In the genomic region with DNA sequence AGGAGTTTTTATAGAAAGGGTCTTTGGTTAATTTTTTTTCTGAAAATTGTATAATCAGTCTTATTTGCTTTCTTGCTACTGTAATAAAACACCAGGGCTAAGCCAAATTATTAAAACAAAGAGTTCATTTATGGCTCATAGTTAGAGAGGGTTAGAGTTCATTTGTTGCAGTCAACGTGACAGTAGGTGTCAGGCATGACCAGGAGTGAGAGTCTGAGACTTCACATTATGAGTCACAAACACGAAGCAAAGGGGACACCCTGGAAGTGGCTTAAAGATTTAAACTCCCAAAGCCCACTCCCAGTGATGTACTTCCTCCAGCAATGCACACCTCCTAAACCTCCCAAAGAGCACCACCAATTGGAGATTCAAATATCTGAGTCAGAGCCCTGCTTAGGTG, we compare ENCODE assay signal across 30 mouse cellular contexts.
"Had no signal": no experiment of that assay in that cellular context is flagged by ENCODE, and none has a peak within 500 bp of the region (broad histone marks: within the 10 kb centered on the region; RNA-seq: fewer than 3 reads in every experiment).

No protein-coding gene starts in this region.

- H3K27ac ChIP-seq: heart, embryonic 10.5 days; heart, embryonic 13.5 days; heart, embryonic 15.5 days; hindbrain, embryonic 10.5 days; hindbrain, embryonic 12.5 days; hindbrain, embryonic 13.5 days; hindbrain, embryonic 14.5 days; hindbrain, embryonic 15.5 days; hindbrain, postnatal 0 days; intestine, embryonic 15.5 days; kidney, embryonic 15.5 days; kidney, postnatal 0 days; layer of hippocampus, adult 2 months; left cerebral cortex, adult 2 months had no signal

- H3K4me2 ChIP-seq: heart, embryonic 11.5 days; heart, embryonic 12.5 days; heart, embryonic 13.5 days; heart, embryonic 15.5 days; hindbrain, embryonic 12.5 days; hindbrain, embryonic 13.5 days; hindbrain, embryonic 14.5 days; hindbrain, embryonic 15.5 days; intestine, embryonic 15.5 days; kidney, embryonic 15.5 days had no signal

- H3K27me3 ChIP-seq: heart, embryonic 12.5 days; heart, embryonic 13.5 days; heart, embryonic 15.5 days; hindbrain, embryonic 12.5 days; hindbrain, embryonic 15.5 days; intestine, embryonic 15.5 days had no signal

- H3K9ac ChIP-seq: heart, embryonic 12.5 days; heart, embryonic 13.5 days; heart, embryonic 15.5 days; hindbrain, embryonic 12.5 days; hindbrain, embryonic 13.5 days; hindbrain, embryonic 14.5 days; hindbrain, embryonic 15.5 days; intestine, embryonic 15.5 days; kidney, embryonic 15.5 days had no signal

- DNase-seq: heart, postnatal 10 days; heart, postnatal 36 days; heart, postnatal 4 days; kidney, adult 11 months; kidney, adult 18-20 months; kidney, adult 2 months; kidney, adult 8-10 months; kidney, adult 9 months; kidney, postnatal 10 days; kidney, postnatal 14 days; kidney, postnatal 36 days; kidney, postnatal 4 days; layer of hippocampus, adult 9-11 months; layer of hippocampus, postnatal 36 days had no signal

- H3K4me1 ChIP-seq: heart, embryonic 13.5 days; heart, embryonic 15.5 days; intestine, embryonic 15.5 days; kidney, embryonic 15.5 days had no signal

- H3K36me3 ChIP-seq: heart, embryonic 10.5 days; heart, embryonic 12.5 days; heart, embryonic 13.5 days; heart, embryonic 15.5 days; hindbrain, embryonic 10.5 days; hindbrain, embryonic 12.5 days; hindbrain, embryonic 13.5 days; hindbrain, embryonic 15.5 days; intestine, embryonic 15.5 days; kidney, embryonic 15.5 days had no signal

- H3K9me3 ChIP-seq: heart, embryonic 10.5 days; heart, embryonic 12.5 days; heart, embryonic 13.5 days; heart, embryonic 15.5 days; hindbrain, embryonic 10.5 days; hindbrain, embryonic 12.5 days; hindbrain, embryonic 13.5 days; hindbrain, embryonic 15.5 days; intestine, embryonic 15.5 days; kidney, embryonic 15.5 days had no signal

- H3K4me3 ChIP-seq: heart, embryonic 10.5 days; heart, embryonic 12.5 days; heart, embryonic 13.5 days; heart, embryonic 15.5 days; hindbrain, embryonic 10.5 days; hindbrain, embryonic 12.5 days; hindbrain, embryonic 13.5 days; hindbrain, embryonic 15.5 days; intestine, embryonic 15.5 days; kidney, embryonic 15.5 days; layer of hippocampus, adult 2 months; left cerebral cortex, adult 2 months had no signal
